Comparison of ENCODE assay signal across 8 mouse cellular contexts in the genomic region with DNA sequence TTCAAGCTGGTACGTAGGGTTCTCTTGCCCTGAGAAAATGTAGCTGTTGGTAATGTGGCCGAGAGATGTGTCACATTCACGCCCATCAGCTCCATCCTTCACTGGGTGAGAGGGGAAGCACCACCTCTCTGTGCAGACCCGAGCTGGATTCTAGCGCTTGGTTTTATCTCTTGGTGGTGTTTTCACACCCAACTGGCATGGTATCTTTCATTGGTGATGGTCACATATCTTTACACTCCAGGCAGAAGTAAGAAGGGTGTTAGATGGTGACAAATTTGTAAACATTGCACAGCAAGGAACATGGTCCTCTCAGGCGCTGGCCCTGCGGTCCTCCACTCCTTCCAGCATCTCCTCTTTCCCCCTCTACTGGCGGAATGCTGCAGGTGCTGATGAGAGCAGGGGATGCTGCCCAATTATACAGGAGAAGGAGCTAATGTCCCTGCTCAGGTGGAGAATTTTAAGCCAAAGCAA. TPM values are rescaled to one million over a fixed set of nuclear protein-coding genes. Genes with fewer than 3 reads are reported as not detected.
A peak's percentile ranks its signal among the peaks of the same experiment; 100 is the strongest.
DNase-seq lines count a peak whose midpoint lies in the region; ATAC-seq and TF ChIP-seq lines count a peak whose summit lies in the region.

No protein-coding gene starts in this region.

- TF ChIP-seq POLR2A in embryonic fibroblast, embryonic 13.5 days (IDR thresholded peaks at IDR 0.05; ENCODE audit: low read depth, low read length): no peak

- peaks cover 15% of the 10 kb centered on the region for H3K4me1 ChIP-seq in embryonic fibroblast, embryonic 13.5 days (ENCODE audit: control insufficient read depth, insufficient read depth, low read length)
- peaks cover 44% of the 10 kb centered on the region for H3K4me1 ChIP-seq in liver, embryonic 15.5 days (replicated peaks)
- peaks cover 13% of the 10 kb centered on the region for H3K4me1 ChIP-seq in neural tube, embryonic 15.5 days

- H3K4me2 ChIP-seq in liver, embryonic 15.5 days: 0 out of 2 replicates have a peak overlapping the region, but pooled peaks have one; percentile 16
- no peak overlapping the region for H3K4me2 ChIP-seq in neural tube, embryonic 15.5 days

- no peak overlapping the region for H3K4me3 ChIP-seq in left cerebral cortex, adult 2 months
- no peak overlapping the region for H3K4me3 ChIP-seq in embryonic fibroblast, embryonic 13.5 days (ENCODE audit: insufficient read depth, low read length)
- no peak overlapping the region for H3K4me3 ChIP-seq in liver, embryonic 15.5 days (replicated peaks)
- H3K4me3 ChIP-seq in neural tube, embryonic 15.5 days (replicated peaks): no peak overlapping the region

- H3K9ac ChIP-seq in liver, embryonic 15.5 days: no peak overlapping the region
- no peak overlapping the region for H3K9ac ChIP-seq in neural tube, embryonic 15.5 days (replicated peaks)

- TF ChIP-seq CTCF in left cerebral cortex, adult 2 months (IDR thresholded peaks at IDR 0.05): peak; percentile 60
- TF ChIP-seq CTCF in embryonic fibroblast, embryonic 13.5 days (IDR thresholded peaks at IDR 0.05; ENCODE audit: borderline replicate concordance, insufficient read depth, low read length): no peak

- peak in 1 of 2 experiments; percentile 34 for DNase-seq in left cerebral cortex, adult 2 months (ENCODE audit: extremely low spot score in 1 of 2, low spot score in 2 of 2)
- no peak for DNase-seq in left cerebral cortex, postnatal 25 days (ENCODE audit: low spot score in 2 of 2)
- peak; percentile 46 for DNase-seq in R1 (ENCODE audit: low read depth, low spot score)
- no peak for DNase-seq in adrenal gland, adult 8-10 months
- DNase-seq in gastrocnemius, postnatal 14 days: no peak

- H3K36me3 ChIP-seq in liver, embryonic 15.5 days (replicated peaks): peaks cover 19% of the 10 kb centered on the region
- H3K36me3 ChIP-seq in neural tube, embryonic 15.5 days: peaks cover 15% of the 10 kb centered on the region

- intact Hi-C loops in left cerebral cortex, adult 2 months (cut with DNase I): no loop called here
- intact Hi-C loops in left cerebral cortex, postnatal 25 days (cut with DNase I): no loop called here
- intact Hi-C loops in gastrocnemius, postnatal 14 days (cut with DNase I; ENCODE audit: low total_unique reads): no loop called here

- ATAC-seq in liver, embryonic 15.5 days (ENCODE audit: insufficient read depth): peak; percentile 85
- peak; percentile 53; the same call in 1 of the 2 replicates for ATAC-seq in neural tube, embryonic 15.5 days (ENCODE audit: low FRiP score)

- H3K9me3 ChIP-seq in liver, embryonic 15.5 days (replicated peaks): no peaks in the 10 kb centered on the region
- no peaks in the 10 kb centered on the region for H3K9me3 ChIP-seq in neural tube, embryonic 15.5 days (replicated peaks)

- no peaks in the 10 kb centered on the region for H3K27me3 ChIP-seq in liver, embryonic 15.5 days
- H3K27me3 ChIP-seq in neural tube, embryonic 15.5 days (replicated peaks): no peaks in the 10 kb centered on the region

- WGBS in liver, embryonic 15.5 days (ENCODE audit: insufficient replicate concordance): 30% methylated on average over 8 of the region's 8 CpGs
- 77% methylated on average over 8 of the region's 8 CpGs for WGBS in neural tube, embryonic 15.5 days

- H3K27ac ChIP-seq in left cerebral cortex, adult 2 months: peak overlapping the region; percentile 11; the same call in 1 of the 2 replicates
- peak overlapping the region; percentile 91 for H3K27ac ChIP-seq in embryonic fibroblast, embryonic 13.5 days (ENCODE audit: insufficient read depth, low read length)
- peak overlapping the region; percentile 78 for H3K27ac ChIP-seq in liver, embryonic 15.5 days (replicated peaks)
- H3K27ac ChIP-seq in neural tube, embryonic 15.5 days (replicated peaks): no peak overlapping the region

RNA-seq across cellular contexts. Expression of a gene that starts 44.7 kb away (rescaled TPM):
- total RNA-seq in left cerebral cortex, adult 2 months (2021): 10 to 100 TPM; 20.2 to 23.2 TPM
- total RNA-seq in left cerebral cortex, postnatal 25 days (2021): 10 to 100 TPM; 15.1 to 18.0 TPM
- polyA plus RNA-seq in embryonic fibroblast, embryonic 13.5 days (2011; ENCODE audit: insufficient read length, low read depth, missing spikeins): 0.15 and 0.28 TPM in 2 replicates
- 5.1 and 5.8 TPM in 2 replicates for polyA plus RNA-seq in liver, embryonic 15.5 days (2015; fragmentation: Nextera tagmentation; extraction: Ambion mirVana)
- polyA plus RNA-seq in neural tube, embryonic 15.5 days (2015; fragmentation: Nextera tagmentation; extraction: Ambion mirVana): 9.2 and 13.1 TPM in 2 replicates
- 10 to 100 TPM; 37.3 to 73.1 (median 61.3) TPM for total RNA-seq in adrenal gland, adult 8-10 months (2022)
- total RNA-seq in gastrocnemius, postnatal 14 days (2021): 10 to 100 TPM; 24.9 to 30.4 TPM
